Mouse (Mus musculus) MEL-GATA-1-ER (cell line): ENCODE measurements around the gene Gm8279.
"Not testable (repeated sequence)": the region's sequence is repeated elsewhere in the genome, so short reads cannot be mapped to it uniquely, and the experiment has no call there.

Source experiments
- DNase-seq: peaks from one replicate; pipeline ENCODE4 v3.0.0-alpha.2; 2012; ENCODE audit warnings: low read depth; ENCODE audit errors: extremely low read depth

Gene Gm8279

GRCm38 (mm10) chr14:5131219-5131618 is at the start of gene Gm8279:
Gene Gm8279 (plus strand): TSS chr14:5131519.
- not testable (repeated sequence) for DNase-seq

GRCm38 (mm10) chr14:5164235-5164634 is 32.9 kb downstream of the Gm8279 start, which contains the start of gene Gm3317:
Gene Gm3317 (plus strand): TSS chr14:5164535.
- DNase-seq = not testable (repeated sequence)

GRCm38 (mm10) chr14:5185493-5185892 is 54.2 kb downstream of the Gm8279 start, which contains the start of gene Gm8271:
Gene Gm8271 (plus strand): TSS chr14:5185793.
- DNase-seq = not testable (repeated sequence)
